Mouse (Mus musculus) monocyte, adult 2 months (primary cell): ENCODE measurements around the gene 2010111I01Rik.
A peak's percentile ranks its signal among the peaks of the same experiment; 100 is the strongest.
"Not testable (repeated sequence)": the region's sequence is repeated elsewhere in the genome, so short reads cannot be mapped to it uniquely, and the experiment has no call there.

ENCODE experiments used
- DNase-seq, 2 experiments: peaks; one replicate each; pipeline ENCODE4 v3.0.0; 2022; ENCODE audit warnings: low spot score in 2 of 2, low read depth in 1 of 2

2010111I01Rik gene

DNA sequence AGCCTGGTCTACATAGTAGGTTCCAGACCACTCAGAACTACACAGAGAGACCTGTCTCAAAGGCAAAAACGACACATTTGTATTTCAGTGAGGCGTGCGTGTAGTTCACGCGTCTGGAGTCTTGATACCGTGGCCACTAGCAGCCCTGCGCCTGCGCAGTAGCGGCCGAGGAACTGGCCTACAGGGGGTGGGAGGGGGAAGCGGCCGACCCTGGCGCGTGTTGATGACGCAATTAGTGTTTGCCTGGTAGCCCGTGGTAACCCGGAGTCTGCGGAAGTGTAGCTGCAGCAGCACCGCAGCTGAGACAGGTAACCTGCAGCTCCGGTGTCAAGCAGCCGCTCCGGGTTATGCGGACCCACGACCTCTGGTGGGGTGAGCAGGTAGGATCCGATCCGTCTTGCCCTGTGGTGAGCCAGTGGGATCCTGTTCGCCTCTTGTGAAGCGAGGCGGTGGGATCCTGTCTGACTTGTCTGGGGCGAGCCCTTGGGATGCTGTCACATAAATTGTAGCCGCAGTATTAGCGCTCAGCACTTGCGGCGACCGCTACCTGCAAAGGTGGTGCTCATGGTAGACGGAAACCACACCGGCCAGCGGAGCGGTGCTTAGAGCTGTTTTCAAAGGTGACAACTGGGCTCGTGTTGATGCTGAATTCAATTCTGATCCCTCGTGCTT is at the start of gene 2010111I01Rik:
Gene 2010111I01Rik, plus strand, starts transcription at position 254 of the 672 bp plus-strand sequence.
- peak; percentile 91 to 98 for DNase-seq

DNA sequence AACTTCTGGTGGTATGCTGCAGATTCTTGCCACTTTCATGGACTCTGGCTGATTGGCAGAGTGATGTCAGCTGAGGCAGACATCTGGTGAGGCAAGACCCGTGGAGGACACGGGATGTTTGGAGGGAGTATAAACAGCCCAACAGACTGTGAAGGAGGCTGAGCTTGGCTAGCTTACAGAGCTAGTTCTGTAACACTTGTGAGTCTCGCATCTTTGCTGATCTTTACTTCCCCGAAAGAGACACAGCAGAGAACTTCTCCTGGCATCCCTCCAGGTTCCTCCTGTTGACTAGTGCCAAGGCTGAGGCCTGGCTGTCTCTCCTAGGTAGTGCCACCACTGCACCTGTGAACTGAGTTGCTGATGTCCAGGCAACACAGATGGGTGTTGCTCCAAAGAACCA is 48.0 kb upstream of the 2010111I01Rik start:
- no peak for DNase-seq

DNA sequence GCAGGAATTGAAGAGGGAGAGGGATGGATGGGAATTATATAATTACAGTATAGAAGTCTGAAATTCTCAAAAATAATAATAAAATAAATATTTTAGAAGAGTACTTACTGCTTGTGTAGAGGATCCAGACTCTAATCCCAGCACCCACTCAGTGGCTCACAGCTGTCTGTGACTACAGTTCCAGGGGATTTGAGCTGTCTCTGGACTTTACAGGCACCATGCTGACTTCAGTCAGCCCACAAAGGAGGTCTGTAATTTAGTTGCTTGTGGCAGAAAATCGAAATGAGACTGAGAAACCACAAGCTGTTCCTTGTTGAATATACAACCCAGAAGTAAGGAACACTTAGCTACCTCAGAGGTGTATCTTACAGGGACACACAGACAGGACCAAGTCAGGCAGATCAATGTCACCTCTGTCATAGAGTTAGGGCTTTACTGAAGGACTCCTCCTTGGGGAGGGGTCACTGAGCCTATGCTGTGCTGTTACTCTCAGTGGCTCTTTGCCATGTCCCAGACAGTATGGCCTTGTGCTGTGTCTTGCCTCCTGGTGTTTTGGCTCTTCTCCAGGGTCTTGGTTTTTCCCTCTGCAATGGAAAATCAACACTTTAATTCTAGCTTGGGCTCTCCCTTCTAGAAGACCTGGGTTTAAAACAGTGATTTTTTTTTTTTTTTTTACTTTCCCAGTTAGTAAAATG is 47.1 kb upstream of the 2010111I01Rik start:
- no peak for DNase-seq

DNA sequence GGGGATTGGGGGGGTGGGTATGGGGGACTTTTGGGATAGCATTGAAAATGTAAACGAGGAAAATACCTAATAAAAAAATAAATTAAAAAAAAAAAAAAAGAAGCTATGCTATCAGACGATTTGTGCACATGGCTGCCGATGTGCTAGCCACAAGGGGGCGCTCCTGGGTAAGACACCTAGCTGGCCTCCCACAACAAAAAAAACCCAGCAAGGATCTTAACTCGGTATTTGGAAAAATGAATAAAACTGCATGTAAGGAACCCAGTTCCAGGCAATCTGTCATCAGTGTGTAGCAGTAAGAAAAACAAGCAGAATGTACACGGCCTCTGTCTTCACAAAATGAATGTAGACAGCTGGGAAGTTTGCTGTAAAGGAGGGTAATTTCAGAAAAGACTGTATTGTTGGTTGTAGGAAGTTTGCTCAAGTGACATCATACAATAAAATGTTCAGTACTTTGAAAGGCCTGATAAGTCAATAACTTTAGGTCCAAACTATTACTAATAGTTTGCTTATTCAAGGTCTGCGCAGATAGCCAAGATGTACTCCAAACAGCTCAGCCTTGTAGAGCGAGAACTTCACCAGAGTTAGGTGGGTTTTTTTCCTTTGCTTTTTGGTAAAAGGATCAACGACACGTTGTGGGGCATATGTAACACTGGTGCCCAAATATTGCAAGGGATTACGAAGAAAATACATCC is 44.9 kb upstream of the 2010111I01Rik start:
- DNase-seq: peak in 1 of 2 experiments; percentile 16

DNA sequence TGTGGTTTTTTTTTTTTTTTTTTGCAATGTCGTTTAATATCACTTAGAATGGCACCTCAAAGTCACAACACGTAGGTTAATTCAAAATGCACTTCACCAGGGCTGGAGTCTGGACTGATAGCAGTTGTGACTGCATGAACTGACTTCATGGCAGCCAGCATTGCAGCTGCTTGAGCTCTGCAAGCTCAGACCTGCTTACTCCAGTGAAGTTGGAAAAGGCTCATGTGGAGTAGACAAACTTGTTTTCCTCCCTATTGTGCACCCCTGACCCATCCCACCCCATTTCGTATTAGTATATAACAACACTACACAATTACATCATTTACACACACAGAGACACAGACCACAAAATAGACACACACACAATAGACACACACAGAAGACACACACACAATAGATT is 42.0 kb upstream of the 2010111I01Rik start:
- DNase-seq: no peak

DNA sequence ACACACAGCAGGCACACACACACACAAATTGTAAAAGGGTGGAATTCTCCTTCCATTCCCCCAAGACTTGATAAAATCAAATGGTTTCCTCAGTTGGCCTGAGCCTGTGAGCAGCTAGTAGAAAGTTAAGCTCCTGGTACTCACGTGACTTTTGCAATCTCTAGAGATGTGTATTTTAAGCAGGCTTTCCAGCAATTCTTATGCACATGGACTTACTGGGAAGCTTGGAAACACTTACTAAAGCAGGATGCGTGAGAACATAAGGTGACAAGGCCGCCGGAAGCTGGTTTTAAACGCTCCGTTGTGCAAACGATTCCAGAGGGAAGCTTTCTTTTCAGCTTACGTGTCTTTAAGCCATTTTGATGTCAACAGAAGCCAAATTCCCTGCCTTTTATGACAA is 41.5 kb upstream of the 2010111I01Rik start:
- DNase-seq: no peak

DNA sequence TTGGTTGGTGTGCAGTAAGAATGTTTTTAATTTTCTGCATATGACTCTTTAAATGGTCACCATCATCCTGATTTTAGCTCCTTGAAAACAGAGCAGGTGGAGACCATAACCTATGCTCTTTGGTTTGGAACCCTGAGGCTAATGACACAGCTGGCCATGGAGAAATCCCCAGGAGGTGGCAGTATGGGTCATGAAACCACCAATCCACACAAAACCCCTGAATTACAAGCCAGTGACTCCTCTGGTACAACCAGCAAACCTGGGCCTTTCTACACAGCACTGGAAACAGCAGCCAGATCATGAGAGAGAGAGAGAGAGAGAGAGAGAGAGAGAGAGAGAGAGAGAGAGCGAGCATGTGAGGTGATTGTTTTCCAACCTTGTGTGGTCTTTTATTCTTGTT is 38.2 kb upstream of the 2010111I01Rik start:
- no peak for DNase-seq

DNA sequence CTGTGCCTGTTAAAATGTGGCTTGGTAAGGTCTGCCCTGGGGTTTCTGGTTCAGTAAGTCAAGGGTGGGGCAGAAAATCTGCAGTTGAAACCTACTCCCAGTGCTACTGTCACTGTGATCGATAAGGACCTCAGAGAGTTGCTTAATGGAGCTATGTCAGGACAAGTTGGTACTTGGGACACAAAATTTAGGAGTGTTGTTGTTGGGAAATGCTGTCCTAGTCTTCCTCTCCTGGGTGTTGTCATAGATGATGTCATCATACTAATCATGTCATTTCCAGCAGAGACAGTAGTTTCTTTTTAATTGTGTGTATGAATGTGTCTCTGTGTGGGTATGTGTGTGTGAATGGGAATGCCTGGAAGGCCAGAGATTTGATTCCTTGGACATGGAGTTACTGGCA is 37.2 kb upstream of the 2010111I01Rik start:
- DNase-seq: no peak

DNA sequence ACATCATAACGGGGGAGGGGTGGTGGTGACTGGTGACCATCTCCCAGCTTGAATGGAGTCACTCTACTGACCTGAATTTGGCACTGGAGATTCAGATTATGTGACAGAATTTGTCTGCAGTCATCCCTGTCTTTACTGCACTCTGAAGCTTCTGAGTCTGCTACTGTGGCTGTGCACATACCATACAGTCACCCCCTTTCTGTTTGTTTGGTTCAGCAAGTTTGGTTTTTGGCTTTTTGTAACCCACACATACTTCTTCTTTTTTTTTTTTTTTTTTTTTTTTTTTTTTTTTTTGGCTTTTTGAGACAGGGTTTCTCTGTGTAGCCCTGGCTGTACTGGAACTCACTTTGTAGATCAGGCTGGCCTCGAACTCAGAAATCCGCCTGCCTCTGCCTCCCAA is 35.5 kb upstream of the 2010111I01Rik start:
- DNase-seq: not testable (repeated sequence)

DNA sequence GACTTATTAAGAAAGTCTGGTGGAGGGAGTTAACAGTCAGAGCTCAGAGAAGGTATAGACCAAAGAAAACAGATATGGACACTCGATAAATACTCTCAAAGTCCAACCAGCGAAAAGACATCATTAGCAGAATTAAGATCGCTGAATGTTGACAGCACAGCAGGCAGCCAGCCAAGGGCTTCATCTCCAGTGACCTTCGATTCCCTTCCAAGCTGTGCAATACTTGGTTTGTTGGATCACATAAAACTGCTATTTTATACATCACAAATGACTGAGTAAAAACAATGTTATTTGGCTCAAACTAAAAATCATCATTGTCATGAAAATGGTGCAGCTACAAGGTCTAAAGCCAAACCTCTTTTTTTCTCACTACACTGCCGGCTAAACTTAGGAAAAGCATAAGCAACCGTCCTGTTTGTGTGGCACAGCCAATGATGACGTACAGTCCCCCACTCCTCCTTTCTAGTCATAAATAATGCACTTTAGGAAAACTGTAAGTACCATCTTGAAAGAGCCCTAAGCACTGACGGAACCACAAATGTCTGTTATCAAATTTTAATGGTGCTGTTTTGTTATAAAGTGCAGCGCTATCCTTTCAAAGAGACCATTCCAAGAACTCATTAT is 34.8 kb upstream of the 2010111I01Rik start:
- DNase-seq: no peak

DNA sequence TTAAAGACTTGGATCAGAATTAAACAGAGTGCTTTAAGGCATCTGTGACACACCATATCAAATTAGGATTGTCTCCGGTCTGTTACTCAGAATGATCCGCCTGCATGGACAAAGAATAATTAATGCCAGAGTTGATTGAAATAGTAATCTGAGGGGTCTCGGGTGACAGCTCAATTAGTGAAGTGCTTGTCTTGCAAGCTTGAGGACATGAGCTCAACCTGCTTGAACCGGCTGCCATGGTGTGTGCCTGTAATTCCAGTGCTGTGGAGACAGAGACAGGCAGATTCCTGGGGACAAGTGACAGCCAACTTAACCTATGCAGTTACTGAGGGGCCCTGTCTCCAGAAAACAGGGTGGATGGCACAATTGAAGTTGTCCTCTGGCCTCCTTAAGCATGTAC is 32.2 kb upstream of the 2010111I01Rik start:
- DNase-seq: no peak

DNA sequence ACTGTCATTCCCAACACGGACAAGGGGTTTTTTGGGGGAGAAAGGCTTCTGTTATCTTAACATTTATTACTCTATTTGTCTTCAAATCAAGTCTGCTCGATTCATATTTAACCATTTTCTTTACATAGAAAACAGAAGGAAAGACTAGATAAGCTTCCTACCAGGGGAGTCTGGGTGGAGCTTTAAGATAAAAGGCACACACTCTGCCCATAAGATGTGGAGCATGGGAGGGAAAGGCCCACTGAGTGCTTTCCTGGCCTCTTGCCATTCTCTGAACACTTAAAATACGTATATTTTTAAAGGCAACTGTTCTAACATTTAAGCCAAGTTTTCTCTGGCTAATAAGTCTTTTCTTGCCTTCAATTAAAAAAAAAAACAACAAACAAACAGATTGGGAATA is 25.3 kb upstream of the 2010111I01Rik start:
- DNase-seq: no peak

DNA sequence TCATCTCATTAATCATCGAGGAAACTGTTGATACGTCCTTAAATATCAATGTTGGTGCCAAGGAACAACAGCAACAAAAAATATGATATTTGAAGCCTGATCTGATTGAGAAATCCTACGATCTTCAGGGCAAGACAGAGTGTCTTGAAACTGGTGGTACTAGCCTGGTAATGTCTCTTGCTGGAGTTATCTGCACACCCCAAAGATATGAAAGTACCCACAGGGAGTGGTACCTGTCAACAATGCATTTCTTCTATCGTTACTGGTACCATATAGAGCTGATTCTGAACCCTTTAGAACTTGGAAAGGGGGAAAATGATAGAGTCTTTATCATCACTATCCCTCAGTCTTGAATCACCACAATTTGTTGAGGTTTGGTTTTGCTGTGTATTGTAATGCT is 24.9 kb upstream of the 2010111I01Rik start:
- DNase-seq: no peak

DNA sequence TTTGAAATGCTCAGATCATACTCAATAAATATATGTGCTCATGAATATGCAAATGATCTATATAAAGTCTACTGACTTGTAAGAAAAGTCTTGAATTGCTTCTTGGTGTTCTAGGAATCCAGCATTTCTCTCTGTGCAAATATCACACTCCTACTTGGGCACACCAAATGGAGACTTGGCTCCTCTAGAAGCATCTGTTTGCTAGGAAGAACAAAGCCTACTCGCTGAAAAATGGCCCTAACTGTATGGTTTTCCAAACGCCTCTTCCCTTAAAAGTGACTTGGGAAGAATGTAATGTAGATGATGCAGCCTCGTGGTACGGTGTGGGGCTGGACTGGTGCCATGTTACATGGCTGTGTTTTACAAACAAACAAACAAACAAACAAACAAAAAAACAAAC is 24.0 kb upstream of the 2010111I01Rik start:
- no peak for DNase-seq

DNA sequence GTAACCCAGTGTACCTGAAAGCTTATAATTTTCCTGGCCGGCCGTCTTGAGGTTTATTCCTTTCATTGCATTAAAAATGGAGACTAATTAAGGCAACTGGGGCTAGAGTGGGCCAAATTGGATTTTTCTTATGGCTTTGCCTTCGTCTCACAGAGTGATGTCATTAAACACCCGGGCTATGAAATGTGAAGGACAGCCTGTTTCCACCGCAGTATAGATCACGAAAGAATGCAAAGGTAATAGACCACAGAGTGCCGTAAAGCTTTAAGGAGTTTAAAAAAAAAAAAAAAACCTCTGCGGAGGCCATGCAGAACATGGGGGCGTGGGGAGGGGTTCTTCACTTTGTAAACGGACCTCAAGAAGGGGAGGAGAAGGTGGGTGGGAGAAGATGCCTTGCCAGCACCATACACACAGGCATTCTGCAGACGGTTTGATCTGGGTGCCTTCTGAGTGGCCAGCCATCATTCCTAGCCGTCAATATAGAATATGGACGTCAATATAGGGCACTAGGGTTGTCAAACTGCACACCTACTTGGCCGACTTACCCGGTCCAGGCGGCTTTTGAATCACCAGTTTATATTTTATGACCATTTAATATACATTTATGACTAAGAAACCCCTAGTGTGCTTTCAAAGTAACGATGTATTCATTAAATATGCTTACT is 23.2 kb upstream of the 2010111I01Rik start:
- no peak for DNase-seq

DNA sequence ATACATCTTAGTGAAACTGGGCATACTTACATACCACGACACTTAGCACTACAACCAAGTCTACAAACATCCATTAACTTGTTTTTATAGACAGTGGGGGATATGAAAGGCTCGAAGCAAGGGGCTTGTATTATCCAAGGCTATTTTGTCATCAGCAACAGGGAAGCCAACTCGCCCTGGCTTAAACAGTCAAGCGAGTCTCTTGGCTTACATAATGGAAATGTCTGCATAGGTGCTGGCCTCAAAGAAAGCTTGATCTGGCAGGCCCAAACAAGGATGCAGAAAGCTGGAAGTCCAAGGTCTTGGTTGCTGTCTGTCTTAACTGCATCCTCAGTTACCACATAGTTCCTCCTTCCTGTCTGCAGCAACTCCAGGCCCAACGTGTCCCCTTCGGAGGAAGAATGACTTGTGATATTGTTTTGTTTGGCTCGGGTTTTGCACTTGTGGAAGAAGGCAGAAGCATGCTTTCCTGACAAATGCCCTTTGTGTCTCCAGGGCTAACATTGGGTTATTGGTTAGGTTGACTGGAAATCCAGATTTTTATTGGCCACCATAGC is 21.3 kb upstream of the 2010111I01Rik start:
- no peak for DNase-seq

DNA sequence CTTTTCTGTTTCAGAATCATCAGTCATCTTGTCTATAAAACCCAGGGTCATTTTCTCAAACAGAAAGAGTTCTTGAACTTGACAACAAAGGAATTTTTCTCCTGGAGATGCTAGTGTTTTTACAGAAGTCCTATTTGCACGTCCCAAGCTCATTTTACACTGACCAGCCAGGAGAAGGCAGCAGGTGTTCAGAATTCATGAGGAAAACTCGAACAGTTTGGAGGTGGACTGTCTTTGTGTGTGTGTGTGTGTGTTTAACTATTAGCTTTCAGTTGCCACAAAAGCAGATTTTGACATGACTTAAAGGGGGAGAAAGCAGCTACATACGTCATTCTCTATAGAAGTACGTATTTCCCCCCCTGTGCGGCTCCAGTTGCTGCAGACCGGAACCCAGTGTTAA is 20.6 kb upstream of the 2010111I01Rik start:
- no peak for DNase-seq

DNA sequence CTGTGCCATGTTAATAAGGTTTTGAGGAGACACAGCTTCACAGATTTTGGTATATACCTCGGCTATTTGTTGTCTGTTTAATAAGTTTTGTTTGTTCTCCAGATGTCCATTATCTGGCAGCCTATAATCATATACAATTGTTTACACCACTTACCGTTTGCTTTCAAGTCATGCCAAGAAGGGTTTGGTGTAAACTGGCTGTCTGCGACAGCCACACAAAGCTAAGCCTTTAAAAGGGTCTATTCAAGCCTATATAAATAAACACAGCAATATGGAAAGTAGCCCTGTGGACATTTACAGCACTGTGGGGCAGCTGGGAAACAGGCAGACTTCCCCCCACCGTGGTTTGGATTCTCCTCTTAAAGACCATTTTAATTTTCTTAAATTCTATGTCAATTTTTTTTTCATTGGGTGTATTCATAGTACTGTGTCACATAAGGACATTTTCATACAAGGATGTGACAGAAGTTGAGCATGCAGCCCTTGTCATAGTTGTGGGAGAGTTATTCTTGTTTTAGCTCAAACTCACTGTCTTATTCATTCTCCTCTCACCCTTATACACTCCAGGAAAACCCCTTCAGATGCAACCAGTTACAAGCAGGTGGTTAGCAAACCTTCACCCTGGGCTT is 15.0 kb upstream of the 2010111I01Rik start:
- no peak for DNase-seq

DNA sequence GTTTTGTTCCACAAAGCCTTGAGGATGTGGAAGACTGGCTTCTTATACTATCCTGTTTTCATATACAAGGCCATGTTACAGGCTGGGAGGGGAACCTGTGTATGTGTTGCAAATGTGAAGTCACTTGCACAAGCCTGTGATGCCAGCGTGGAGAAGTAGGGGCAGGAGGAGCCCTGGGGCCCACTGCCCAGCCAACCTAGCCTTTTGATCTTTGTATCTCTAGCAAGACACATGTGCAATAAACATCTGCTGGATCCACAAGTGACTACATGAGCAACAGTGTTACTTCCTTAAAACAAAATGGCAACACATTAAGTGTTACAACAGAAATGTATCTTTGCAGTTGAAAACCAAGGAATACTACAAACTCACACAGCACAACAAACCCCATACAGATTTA is 13.1 kb upstream of the 2010111I01Rik start:
- DNase-seq: no peak

DNA sequence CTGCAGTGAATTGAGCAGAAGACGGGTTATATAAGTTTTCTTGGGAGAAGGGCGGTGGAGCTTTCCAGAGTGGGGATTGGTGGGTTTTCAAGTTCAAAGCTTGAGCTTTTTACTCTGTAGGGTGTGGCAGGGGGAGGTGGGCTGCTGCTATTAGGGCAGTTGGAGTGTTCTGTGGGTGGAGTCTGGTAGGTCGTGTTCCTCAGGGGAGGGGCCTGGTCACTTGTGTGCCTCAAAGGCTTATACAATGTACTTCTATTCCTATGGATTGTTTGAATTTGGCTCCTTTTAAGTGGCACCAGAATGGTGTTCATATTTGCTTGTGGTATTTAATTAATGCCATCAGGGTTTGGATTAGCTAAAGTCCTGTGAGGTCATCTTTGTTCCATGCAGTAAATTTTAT is 12.6 kb upstream of the 2010111I01Rik start:
- no peak for DNase-seq

DNA sequence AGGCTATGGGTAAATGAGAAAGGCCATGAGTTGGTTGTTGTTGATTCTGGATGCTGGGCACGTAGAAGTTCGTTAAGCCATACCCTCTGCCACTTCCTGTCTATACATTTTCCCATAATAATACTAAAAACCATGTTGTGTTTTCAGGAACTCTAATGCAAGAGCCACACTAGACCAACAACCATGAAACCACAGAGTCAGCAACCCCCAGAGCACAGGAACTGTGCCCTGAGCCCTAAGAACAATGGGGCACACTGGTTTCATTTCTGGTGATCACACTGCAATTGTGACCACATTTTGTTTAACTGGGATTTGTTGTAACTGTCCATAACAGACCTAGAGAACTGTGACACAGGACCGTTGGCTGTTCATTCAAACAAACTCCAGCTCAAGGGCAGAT is 12.1 kb upstream of the 2010111I01Rik start:
- no peak for DNase-seq
